Mouse (Mus musculus): ENCODE data around the gene Atraid.

DNA sequence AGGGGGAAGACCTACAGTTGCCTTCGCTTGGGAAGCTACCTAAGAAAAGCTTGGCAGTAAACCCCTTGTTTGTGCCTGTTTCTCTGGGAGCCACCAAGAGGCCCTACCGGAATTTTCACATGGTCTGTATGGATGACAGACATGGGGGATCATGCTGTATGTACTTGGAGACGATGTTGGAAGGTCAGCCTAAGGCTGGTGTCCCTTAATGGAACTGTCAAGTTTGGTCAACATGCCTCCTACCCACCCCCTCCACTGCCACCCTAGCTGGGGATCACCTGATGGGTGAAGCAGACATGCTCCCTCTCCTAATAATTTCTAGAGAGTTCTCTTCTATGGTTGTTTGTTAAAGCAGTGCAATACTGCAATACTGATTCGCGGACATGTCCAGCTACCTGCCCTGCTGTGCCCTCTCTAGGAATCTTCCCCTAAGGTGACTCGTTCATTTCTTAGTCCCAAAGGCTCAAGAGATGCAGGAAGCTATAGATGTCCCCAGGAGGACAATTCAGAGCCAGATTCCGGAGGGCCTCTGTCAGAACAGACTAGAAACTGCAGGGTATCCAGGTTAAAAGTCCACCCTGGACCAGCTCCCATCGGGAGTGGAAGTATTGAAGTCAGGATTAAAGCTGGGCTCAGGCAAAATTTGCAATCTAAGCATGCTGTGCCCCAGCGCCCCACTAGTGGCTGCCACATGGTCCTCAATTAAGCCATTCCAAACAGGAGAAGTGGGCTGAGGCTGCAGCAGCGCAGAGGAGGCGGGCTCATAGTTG, 47.8 kb downstream of the Atraid start:
- no peak for TF ChIP-seq NRF1 (IDR thresholded peaks at IDR 0.05; ENCODE audit: low read depth, low read length)
- TF ChIP-seq CTCF (conservative IDR thresholded peaks at IDR 0.05 in 1 of 2, IDR thresholded peaks at IDR 0.05 in 1 of 2; ENCODE audit: low read depth in 2 of 2, low read length in 2 of 2): no peak
- TF ChIP-seq POLR2A (IDR thresholded peaks at IDR 0.05; ENCODE audit: low read depth, low read length): no peak
- no peak for TF ChIP-seq JUND (conservative IDR thresholded peaks at IDR 0.05; ENCODE audit: low read depth, low read length)
- TF ChIP-seq MAX (IDR thresholded peaks at IDR 0.05; ENCODE audit: low read length): no peak
- no peak for TF ChIP-seq ELF1 (IDR thresholded peaks at IDR 0.05; ENCODE audit: low read depth, low read length)
- no peak for TF ChIP-seq E2F4 (IDR thresholded peaks at IDR 0.05; ENCODE audit: insufficient replicate concordance, low read depth, low read length)
- TF ChIP-seq TCF12 (IDR thresholded peaks at IDR 0.05; ENCODE audit: low read depth, low read length): no peak
- no peak for TF ChIP-seq ETS1 (conservative IDR thresholded peaks at IDR 0.05; ENCODE audit: low read depth, low read length)
- no peak for TF ChIP-seq EP300 (IDR thresholded peaks at IDR 0.05; ENCODE audit: low read length)
- TF ChIP-seq NELFE (IDR thresholded peaks at IDR 0.05; ENCODE audit: low read depth, low read length): no peak
- TF ChIP-seq CHD2 (IDR thresholded peaks at IDR 0.05; ENCODE audit: low read length): no peak
- no peak for TF ChIP-seq IRF4 (IDR thresholded peaks at IDR 0.05; ENCODE audit: low read depth, low read length)
